Mouse (Mus musculus) regulatory T cell (primary cell): Measurements from ENCODE around the gene Cdk2.
"Not testable (repeated sequence)": the region's sequence is repeated elsewhere in the genome, so short reads cannot be mapped to it uniquely, and the experiment has no call there.

Source experiments
- in situ Hi-C: fragments of 300-600 bp; cut with MboI, MseI; formaldehyde crosslinking; loops from one replicate; pipeline ENCODE4 v1.15.1; 2025; ENCODE audit warnings: high pct_unique_total_duplicates

Gene Cdk2

DNA sequence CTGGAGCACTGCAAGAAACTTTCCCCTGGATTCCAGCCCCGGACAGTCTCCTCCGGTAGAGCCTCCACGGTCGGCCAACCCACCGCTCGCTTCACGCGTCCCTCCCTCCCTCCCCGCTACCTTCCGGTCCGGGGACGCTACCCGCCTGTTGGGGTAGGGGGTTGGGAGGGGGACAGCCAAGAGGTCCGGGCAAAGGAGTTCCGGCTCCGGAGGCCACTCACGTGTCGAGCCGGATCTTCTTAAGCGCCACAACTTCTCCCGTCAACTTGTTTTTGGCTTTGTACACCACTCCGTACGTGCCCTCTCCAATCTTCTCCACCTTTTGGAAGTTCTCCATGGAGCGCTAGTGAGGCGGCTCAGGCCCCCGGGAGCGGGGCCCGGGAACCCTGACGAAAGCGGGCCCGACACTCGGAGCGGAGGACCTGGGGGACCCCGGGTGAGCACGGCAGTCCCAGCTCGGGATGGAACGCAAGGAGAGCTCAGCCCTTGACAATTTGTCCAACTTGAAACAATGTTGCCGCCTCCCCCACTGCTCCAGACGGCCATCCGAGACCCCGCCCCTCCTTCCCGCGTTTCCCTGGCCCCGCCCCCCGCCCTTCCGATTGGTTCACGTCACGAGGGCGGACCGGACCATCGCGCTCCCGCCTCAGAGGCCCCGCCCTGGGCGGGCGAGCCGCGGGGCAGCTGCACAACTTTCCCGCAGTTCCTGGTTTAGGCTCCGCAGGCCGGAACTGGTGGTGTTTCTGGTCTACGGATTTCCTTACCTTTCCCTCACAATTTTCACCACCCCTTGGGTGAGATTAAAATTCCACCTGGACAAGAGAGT is at the start of gene Cdk2:
TSS of gene Cdk2 (minus strand) at position 541 of the 826 bp plus-strand sequence.
- in situ Hi-C loops, result no loop called here

DNA sequence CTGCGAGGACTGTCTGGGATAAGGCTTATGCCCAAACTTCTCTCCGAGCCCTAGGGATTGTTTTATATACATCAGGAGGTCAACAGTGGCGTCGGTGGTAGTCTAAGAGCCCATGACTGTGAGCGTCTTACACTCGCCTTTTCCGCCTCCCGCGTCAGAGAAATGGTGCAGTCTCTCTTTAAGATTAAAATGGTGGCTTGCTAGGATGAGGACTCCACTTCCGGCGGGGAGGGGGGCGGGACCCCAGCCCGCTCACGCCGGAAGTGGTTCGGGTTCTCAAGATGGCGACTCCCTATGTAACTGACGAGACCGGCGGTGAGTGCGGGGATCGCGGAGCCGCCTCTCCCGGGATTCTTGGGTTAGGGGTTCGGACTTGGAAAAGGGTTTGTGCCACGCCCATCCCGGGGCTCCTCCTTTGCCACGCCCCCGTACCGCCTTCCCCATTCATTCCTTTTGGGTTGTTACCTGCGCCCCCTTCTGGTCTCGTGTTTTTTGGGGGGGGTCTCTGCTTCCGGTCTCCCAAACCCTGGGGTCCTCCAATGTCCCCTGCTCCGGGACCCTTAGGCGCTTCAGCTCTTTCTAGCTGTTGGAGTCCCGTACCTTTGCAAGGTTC is 43.5 kb upstream of the Cdk2 start:
- in situ Hi-C loops, result no loop called here

DNA sequence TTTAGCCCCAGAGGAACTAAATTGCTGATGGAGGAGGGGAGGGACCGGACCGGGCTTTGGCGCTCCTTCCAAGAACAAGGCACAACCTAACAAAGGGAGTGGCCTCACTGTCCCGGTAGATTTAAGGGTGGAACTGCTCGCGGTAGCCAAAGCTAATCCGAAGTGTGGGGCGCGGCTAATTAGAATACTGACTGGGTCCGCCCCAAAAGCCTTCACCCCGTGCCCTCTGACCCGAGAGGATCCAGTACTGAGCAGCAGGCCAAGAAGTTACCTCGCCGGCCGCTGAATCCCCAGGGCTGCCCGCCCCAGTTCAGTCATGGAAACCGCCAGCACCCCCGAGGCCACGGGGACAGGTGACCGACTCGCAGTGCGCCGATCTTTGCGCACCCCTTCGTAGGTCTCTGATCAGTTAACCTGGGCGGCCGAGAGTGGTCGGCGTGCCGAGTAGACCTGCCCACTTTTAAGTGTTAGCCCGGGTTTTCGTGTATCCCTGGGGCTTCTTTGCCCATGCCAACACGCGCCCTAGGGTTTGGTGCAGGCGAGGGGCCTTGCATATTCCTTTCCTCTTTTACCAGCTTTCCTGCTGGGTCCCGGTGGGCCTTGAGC is 42.9 kb upstream of the Cdk2 start, which contains the start of gene Pym1:
TSS of gene Pym1 (plus strand) at position 244 of the 606 bp plus-strand sequence.
- in situ Hi-C loops, result no loop called here

DNA sequence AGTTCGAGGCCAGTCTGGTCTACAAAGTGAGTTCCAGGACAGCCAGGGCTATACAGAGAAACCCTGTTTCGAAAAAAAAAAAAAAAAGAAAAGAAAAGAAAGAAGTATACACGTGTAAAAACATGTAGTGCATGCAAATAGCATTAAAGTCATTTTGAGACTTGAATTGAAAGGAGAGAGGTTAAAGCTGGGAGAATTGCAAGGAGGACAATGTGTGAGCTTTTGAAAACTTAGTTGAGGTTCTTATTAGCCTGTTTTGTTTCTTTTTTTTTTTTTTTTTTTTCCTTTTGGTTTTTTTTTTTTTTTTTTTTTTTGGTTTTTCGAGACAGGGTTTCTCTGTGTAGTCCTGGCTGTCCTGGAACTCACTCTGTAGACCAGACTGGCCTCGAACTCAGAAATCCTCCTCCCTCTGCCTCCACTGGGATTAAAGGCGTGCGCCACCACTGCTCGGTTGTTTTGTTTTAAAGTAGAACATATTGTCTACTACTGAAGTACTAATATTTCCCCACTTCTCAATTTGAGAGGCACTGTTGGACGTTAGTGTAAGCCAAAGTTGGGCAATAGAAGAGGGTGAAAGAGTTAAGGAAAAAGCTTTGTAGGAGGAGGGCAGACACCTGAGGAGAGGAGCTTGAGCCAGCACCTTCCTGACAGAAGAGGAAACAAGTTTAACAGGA is 42.3 kb upstream of the Cdk2 start:
- in situ Hi-C loops, result no loop called here

DNA sequence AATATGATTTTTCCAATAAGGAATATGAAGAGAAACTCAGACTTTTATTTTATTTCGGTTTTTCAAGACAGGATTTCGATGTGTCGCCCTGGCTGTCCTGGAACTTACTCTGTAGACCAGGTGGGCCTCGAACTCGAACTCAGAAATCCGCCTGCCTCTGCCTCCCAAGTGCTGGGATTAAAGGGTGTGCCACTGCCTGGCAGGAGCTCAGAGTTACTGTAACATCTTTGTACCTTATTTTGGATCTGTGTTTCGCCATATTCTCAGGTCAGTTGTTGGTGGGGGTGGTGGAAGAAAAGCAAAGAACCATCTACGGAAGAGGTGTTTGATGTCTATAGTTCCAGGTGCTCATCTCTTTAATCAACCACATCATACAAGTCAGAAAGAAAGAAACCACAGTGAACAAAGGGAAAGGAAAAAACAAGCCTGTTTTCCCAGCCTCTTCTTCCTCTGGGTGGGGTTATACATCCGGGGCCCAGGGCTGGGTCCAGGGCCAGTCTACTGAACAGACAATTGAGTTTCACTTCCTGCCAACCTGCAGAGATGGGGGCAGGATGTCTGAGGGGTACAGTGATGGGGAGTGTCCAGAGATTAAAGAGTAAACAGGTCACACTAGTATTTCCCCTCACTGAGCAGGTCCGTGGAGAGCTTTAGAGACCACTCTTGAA is 41.2 kb upstream of the Cdk2 start:
- in situ Hi-C loops, result no loop called here

DNA sequence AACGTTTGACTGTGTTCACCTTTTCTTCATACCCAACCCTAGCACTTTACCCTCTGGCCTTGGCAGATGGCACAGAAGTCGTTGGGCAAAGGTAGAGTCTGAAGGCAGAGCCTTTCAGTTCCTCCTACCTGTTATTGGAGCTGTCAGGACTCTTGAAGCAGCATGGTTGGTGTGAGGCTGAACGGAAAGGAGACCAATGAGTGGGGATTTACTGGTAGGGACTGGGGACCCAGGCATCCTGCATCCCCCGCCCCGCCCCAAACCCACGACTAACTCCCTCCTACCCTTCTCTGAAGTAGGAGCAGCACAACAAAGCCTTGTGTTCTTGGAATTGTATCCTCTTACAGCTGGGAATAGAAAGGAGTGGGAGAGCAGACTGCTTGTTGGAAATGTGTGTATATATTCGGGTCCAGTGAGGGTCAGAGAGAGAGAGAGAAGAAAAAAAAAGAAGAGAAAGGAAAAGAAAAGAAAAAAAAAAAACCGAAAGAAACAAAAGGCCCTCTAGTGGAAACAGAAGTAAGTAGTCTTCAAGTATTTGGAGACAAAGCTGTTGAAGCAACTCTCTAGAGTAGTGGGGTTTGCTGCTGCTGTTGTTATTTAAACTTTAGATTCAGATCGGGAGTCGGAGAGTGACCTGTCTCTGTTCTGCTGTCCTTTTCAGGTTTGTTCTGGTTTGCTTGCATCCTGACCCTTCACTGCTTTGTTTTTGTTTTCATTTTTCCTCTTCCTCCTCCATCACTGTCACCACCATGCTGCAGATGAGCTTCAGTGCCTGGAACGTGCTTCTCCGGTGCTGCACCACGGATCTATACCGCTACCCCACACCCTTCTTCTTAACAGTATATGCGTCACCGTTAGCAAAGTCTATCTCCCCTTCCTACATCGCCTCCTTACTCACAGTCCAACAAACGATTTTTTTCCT is 40.1 kb upstream of the Cdk2 start, which contains the start of gene Dgka:
TSS of gene Dgka (minus strand) at position 176 of the 922 bp plus-strand sequence.
- in situ Hi-C loops, result no loop called here

DNA sequence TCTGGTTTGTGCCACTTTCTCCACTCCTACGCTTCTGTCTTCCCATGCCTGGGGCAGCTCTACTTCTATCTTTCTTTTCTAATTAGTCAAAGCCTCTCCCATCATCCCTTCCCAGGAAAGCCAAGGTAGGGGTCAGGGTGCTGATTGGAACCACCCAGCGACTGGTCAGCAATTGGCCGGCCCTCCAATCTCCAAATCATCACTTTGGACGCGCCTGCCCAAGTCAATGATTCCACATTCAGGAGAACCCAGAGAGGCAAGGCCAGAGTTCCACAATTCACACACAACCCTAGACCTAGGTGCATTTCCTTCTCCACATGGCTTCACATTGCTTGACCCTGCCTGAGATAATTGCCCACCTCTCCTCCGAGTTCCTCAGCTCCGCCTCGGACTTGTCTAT is 39.4 kb upstream of the Cdk2 start:
- in situ Hi-C loops, result no loop called here

DNA sequence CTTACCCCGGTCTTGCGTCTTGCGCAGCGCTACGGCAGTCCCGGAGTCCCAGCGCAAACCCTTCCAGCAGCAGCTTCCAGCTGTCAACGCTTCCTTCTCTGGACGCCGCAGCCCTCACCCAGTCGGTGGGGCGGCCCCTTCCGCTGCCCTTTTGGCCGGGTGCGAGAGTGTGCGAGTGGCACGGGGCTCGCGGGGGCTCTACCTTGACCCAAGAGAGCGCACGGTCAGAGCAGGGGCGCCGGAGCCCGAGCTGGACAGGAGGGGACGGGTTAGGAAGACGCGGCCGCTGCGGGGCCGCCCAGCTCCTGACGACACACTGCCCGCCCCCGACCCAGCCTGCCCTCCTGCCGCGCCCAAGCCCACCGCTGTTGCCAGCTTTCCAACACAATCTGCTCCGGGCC is 39.0 kb upstream of the Cdk2 start:
- in situ Hi-C loops, result no loop called here

DNA sequence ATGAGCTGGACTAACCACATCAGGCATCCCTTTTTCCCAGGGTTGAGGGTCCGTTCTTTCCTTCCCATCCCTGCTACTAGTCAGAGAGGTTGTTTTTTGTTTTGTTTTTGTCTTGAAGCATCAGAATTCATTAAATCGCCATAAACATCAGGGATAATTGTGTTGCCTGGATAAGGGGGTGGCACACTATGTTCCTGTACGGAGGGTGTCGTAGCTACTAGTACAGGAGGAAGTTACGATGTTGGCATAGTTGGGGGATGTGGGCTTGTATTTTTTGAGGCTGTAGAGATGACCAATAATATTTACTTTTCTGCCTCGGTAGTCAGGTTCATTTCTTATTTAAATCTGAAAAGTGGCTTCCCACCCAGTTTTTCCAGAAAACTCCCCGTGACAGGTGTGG is 38.4 kb upstream of the Cdk2 start:
- in situ Hi-C loops, result no loop called here

DNA sequence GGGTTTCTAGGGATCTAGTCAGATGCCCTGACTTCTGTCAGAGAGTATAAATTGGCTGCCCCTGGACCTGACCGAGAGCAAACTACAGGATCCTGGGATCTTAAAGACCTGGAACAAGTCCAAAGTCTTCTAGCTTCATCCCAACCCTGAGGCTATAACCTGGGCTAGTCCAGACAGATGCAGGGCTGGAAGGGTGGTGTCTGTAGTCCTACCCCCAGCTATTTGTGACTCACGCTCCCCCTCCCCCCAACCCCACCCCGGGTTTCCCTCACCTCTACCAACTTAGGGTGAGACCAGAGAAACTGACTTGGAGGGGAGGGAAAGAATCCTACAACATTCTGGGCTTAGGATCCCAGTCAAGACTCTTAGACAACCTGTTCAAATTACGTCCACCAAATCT is 37.8 kb upstream of the Cdk2 start:
- in situ Hi-C loops, result no loop called here

DNA sequence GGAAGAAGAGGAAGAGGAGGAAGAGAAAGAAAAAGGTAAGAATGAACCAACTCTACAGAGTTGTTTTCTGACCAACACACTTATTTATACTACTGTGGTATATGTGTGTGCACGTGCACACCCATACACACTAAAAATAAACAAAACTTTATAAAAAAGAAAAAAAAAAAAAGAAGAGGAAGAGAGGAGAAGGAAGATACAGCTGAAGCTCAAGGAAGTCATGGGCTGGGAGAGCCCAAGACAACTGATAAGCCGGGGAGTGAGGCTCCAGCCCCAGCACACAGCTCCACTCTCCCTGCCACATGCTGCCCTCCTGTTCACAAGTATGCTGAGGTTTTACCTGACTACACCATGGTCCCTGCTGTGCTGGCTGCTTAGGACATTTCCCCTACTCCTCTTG is 35.5 kb upstream of the Cdk2 start:
- in situ Hi-C loops, result no loop called here

DNA sequence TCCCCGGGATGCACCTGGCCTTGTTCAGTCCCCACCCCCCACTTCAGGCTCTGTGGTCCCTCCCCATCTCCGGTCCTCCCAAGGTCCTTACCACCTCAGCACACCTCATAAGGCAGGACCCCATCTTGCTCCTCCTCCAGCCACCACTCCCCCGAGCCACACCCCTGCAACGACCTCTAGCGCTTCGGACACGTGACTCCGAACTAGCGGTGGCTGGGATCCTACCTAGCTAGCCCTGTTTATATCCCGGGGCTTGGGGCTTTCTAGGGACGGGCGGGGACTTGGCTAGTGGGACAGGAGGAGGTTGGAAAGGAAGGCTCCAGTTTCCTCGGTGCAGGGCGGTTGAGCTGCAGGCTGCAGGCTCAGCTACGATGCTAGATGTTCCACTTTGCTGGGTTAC is 32.6 kb upstream of the Cdk2 start:
- in situ Hi-C loops, result no loop called here

DNA sequence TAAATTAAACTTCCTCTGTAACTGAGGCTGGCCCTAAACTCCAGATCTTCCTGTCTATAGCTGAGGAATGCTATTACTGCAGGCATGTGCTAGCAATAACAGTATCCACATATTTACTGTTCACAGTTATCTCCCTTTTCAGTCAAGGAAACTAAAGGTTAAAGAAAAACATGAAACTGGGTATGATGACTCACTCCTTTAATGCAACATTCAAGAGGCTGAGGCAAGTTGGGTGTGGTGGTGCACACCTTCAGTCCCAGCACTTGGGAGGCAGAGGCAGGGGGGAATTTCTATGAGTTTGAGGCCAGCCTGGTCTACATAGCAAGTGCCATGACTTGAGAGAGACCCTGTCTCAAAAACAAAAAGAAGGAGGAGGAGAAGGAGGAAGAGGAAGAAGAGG is 27.2 kb upstream of the Cdk2 start:
- in situ Hi-C loops, result no loop called here

DNA sequence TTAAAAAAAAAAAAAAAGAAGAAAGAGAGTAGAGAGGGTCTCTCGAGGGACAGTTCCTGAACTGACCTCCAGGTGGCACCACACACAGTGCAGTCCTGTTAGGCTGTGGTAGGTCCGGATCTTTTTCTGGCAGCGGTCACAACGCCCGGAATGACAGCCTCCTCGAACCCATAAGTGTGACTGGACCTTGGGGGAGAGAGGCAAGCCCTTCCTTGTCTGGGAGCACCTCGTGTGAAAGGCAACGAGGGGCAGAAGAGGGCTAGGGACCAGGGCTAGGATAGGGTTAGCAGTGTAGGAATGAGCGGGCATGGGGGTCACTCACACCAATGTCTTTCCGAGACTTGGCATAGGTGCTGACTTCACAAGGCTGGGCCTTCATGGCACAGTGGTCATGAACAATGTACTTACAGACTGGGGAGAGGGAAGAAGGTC is 26.2 kb upstream of the Cdk2 start:
- in situ Hi-C loops, result no loop called here

DNA sequence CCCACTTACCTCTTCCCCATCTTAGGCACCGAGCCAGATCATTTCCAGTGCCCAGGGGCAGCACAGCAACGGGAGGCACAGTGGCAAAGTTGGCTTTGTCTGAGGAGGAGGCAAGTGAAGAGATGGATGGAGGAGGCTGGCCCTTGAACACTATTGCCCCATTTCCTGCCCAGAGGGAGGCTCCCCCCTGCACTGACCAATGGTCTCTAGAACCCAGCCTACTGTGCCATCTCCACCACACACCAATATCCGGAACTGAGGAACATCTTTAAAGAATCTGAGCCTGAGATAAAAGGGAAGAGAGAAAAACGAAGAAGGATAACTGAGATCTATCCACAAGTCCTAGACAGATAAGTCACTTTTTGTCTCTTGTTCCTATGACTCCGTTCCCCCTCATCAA is 23.2 kb upstream of the Cdk2 start:
- in situ Hi-C loops, result no loop called here

DNA sequence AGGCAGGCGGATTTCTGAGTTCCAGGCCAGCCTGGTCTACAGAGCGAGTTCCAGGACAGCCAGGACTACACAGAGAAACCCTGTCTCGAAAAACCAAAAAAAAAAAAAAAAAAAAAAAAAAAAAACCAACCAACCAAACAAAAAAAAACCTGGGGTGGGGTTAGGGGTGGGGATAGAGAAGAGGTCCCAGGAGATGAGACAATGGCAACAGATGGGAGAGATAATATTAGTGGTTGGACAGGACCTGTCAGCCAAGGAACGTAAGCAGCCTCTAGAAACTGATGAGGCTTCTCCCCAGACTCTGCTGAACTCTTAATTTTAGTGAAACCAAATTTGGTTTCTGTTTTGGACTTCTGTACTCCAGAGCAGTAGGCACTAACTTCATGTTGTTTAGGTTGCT is 20.6 kb upstream of the Cdk2 start:
- in situ Hi-C loops, result not testable (repeated sequence)

DNA sequence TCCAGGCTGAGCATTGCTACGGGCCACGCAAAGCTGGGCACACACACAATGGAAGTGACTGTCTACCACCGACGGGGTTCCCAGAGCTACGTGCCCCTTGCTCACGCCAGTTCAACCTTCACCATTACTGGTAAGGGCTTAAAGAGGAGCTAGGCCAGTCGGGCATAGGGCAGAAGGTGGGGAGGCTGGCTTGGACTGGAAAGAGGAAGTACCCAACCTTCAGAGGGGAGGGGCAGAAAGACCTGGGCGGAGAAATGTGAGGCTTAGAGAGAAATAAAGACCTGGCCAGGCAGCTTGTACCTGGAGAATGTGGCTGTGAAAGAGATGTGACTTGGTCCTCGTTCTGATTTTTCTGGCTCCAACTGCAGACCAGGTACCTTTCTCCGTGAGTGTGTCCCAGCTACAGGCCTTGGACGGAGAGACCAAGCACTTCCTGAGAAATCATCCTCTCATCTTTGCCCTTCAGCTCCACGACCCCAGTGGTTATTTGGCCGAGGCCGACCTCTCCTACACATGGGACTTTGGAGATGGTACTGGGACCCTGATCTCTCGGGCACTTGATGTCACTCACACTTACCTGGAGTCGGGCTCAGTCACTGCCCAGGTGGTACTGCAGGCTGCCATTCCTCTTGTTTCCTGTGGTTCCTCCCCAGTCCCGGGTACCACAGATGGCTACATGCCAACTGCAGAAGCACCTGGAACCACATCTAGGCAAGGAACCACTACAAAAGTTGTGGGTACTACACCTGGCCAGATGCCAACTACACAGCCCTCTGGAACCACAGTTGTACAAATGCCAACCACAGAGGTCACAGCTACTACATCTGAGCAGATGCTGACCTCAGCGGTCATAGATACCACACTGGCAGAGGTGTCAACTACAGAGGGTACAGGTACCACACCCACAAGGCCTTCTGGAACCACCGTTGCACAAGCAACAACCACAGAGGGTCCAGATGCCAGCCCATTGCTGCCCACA is 11.0 kb upstream of the Cdk2 start:
- in situ Hi-C loops, result no loop called here

DNA sequence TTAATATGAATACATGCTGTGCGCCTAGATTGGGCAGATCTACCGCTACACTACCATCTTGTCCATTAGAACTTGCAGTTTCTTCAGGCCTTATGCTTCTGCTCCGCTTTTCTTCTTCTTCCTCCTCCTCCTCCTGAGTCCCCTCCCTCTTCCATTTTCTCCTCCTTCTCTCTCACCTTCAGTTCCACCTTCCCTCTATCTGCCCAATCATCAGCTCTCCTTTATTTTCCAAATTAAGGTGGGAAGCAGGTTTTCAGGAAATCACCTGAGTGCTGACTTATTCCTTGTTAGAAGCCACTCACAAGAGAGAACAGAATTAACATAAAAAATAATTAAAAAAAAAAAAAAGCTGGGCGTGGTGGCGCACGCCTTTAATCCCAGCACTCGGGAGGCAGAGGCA is 6.5 kb upstream of the Cdk2 start:
- in situ Hi-C loops, result not testable (repeated sequence)

DNA sequence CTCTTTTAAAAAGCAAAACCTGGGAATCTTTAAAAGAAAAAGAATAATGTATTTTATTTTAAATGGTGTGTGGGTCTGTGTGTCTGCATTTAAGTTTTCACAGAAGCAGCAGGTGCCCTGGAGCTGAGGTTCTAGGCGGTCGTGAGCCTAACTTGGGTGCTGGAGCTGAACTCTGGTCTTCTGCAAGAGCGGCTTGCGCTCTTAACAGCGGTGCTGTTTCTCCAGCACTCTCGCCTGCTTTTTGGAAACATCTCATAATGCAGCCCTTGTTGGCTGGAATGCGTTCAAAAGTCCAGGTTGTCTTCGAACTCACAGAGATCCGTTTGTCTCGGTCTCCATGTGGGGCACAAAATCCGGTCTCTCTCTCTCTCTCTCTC is 474 bp upstream of the Cdk2 start:
- in situ Hi-C loops, result no loop called here
